Mouse (Mus musculus): ENCODE data around the gene Pomt1.

The Pomt1 gene

GRCm38 (mm10) chr2:32220969-32221368, 15.4 kb upstream of the Pomt1 start:
- intact Hi-C loops (cut with DNase I): no loop called here

- intact Hi-C loops (cut with DNase I): no loop called here
Observed at GRCm38 (mm10) chr2:32221577-32221976, 14.8 kb upstream of the Pomt1 start.

DNA sequence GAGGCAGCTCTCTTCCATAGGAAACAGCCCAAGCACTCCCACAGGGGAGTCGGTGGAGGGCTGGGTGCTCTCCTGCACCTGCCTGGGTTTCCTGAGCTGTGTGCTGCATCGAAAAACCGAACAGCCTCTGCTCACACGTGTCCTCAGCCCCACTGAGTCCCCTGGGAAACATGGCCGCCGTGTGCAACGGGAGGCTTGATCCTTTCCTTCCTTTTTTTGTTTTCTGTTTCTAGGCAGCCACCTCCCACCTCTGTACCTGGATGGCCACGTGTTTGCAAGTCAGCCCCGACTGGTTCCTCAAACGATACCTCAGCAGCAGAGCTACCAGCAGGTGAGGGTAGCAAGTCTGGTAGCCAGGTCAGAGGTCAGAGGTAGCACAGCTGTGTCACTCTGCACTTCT, 14.3 kb upstream of the Pomt1 start:
- intact Hi-C loops (cut with DNase I): no loop called here

DNA sequence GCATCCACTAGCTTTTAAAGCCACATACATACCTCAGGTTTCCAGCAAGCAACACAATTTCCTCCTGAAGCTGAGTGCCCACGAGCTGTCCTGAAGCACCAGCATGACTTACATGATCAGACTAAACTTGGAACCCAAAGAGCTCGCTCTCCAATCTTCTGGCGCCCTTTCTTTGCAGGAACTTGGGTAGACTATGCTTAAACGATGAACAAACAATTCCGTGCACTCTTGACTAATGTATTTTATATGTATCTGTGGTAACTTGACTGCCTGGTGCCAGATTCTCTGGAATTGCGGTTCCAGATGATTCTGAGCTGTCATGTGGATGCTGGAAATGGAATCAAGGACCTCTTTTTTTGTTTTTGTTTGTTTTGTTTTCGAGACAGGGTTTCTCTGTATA, 957 bp upstream of the Pomt1 start:
- intact Hi-C loops (cut with DNase I): loop anchor here (5.0 kb wide), 1 partner anchor 103 kb away; no protein-coding TSS in a partner anchor

DNA sequence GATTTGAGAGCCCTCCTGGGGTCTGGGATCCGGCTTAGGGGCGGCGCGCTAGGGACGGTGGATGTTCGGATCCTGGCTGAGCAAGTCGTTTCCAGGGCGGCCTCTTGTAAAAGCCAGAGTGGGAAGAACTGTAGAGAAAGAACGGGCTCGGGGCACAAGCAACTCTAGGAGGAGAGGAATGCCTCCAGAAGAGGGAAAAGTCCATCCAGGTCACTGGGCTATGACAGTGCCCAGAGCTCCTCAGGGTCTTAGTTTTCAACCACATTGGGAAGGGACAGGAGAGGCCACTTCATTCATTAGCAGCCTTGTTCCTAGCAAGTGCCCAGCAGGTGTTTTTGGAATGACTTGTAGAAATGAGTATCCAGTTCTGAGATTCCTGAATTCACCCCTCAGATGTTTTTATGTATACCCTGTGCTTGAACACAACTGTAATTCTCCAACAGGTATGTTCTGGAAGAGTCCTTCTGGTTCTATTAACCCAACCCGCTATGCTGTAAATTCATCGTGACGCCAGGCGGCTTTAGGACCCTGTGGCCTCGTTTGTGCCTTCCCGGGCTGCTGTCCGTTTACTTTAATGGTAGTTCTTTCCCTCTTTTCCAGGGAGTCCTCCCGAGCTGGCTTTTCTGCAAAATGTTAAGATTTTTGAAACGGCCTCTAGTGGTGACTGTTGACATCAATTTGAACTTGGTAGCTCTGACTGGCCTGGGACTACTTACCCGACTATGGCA, 534 bp downstream of the Pomt1 start:
- intact Hi-C loops (cut with DNase I): loop anchor here (5.0 kb wide), 1 partner anchor 105 kb away; no protein-coding TSS in a partner anchor

GRCm38 (mm10) chr2:32237571-32237970, 1.2 kb downstream of the Pomt1 start:
- intact Hi-C loops (cut with DNase I): loop anchor here (5.0 kb wide), 1 partner anchor 105 kb away; no protein-coding TSS in a partner anchor

DNA sequence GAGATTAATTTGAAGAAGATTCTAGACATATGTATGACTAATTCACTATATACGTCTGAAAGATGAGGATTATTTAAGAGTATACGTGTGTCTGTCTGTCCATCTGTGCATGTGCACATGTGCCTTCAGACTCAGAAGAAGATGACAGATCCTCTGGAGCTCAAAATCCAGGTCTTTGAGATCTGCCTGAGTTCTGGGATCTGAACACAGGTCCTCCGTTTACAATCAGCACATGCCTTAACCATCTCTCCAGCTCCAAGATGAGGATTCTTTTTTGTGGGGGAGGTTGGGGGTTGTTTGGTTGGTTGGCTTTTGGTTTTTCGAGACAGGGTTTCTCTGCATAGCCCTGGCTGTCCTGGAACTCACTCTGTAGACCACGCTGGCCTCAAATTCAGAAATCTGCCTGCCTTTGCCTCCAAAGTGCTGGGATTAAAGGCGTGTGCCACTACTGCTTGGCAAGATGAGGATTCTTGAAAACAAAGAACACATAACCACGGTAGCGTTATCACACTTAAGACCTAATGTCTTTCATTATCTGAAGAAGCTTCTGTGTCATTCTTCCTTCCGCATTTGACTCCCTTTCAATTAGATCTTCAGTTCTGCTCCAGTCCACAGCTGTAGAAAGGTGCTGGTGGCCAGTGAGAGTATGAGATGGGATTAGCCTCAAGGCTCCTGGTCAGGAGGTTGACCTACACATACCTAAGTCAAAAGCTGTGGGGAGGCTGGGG, 2.5 kb downstream of the Pomt1 start:
- intact Hi-C loops (cut with DNase I): loop anchor here (5.0 kb wide), 1 partner anchor 107 kb away; no protein-coding TSS in a partner anchor

DNA sequence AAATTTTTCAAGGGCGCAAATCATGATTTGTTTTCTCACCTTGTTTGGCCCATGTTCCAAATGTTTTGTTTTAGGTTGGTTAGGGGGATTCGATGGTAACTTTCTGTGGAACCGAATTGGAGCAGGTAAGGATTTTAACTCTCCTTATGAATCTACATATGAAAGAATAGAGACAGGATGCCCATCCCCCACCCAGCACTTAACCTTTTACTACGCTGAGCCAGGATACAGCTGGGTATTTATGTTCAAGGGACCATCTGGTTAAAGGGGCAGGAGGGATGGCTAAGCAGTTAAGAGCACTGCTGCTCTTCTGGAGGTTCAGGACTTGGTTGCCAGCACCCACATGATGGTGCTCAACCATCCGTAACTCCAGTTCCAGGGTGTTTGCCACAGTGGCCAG, 4.2 kb downstream of the Pomt1 start:
- intact Hi-C loops (cut with DNase I): no loop called here

- intact Hi-C loops (cut with DNase I): no loop called here
Observed at GRCm38 (mm10) chr2:32242986-32243385, 6.6 kb downstream of the Pomt1 start.

GRCm38 (mm10) chr2:32246741-32247140, 10.4 kb downstream of the Pomt1 start:
- intact Hi-C loops (cut with DNase I): loop anchor here (5.0 kb wide), 1 partner anchor 36 kb away; no protein-coding TSS in a partner anchor

GRCm38 (mm10) chr2:32248377-32249361, 12.3 kb downstream of the Pomt1 start:
- intact Hi-C loops (cut with DNase I): loop anchor here (5.0 kb wide), 1 partner anchor 34 kb away; no protein-coding TSS in a partner anchor

DNA sequence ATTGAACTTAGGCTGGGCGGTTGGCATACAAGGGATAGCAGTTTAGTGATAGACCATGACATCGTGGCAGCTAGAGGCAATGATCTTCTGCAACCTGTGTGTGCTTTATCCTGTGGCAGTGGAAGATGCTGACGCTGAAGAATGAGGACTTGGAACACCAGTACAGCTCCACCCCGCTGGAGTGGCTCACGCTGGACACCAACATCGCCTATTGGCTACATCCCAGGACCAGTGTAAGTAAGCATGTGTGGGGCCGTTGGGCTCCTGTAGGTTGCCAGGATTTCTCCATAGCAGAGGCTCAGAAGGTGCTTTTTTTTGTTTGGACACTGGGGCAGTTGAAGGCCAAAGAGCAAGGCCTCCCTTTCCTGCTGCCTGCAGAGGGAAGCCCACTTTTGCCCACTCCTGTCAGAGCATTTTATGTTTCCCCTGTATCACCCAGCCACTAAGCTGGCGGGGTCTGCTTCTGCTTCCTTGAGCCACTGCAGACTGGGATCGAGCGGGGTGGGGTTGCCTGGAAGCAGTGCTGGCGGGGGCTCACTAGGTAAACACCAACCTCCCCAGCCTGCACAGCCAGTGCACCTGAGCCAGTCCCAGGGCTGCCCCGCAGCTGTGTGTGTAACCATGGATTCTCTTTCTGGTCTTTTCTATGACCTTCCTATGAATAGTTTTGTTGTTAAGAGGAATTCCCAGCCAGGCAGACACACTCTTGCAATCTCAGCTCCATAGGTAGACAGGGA, 15.6 kb downstream of the Pomt1 start:
- intact Hi-C loops (cut with DNase I): no loop called here

GRCm38 (mm10) chr2:32252658-32253057, 16.3 kb downstream of the Pomt1 start:
- intact Hi-C loops (cut with DNase I): no loop called here

DNA sequence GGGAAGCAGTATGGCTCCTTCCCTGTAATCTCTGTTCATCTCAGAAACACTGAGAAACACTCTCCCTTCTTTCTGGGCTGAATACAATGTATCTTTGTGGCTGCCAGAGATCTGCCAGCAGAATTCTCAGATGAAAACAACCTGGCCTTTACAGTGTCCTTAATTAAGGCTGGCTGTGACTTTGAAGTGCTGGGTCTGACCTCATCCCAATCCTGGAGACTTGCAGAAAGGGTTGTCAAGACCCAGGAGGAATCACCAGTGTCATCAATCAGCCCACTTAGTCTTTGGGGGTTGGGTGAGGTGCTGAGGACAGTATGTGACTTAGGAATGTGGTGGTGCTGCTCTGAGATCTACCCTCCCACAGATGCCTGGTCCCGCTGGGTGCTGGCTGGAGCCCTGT, 17.0 kb downstream of the Pomt1 start:
- intact Hi-C loops (cut with DNase I): no loop called here

GRCm38 (mm10) chr2:32254563-32254962, 18.2 kb downstream of the Pomt1 start:
- intact Hi-C loops (cut with DNase I): no loop called here

DNA sequence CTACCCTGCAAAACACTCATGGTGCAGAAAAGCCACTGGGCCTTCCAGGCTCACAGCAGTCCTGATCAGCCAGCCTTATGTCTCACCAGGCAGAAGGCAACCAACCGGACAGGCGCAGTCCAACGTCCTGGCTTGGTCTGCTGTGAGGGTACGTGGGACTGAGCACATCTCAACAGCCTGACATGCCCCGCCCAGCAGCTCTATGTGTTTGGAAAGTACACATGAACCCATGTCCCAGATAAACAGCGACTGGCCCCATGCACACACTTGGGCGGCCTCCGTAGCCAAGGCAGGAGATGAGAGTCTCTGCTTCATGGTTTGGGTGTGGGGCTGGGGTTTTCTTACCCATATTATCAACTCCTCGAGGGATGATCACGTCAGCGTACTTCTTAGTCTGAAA, 19.9 kb downstream of the Pomt1 start:
- intact Hi-C loops (cut with DNase I): no loop called here

DNA sequence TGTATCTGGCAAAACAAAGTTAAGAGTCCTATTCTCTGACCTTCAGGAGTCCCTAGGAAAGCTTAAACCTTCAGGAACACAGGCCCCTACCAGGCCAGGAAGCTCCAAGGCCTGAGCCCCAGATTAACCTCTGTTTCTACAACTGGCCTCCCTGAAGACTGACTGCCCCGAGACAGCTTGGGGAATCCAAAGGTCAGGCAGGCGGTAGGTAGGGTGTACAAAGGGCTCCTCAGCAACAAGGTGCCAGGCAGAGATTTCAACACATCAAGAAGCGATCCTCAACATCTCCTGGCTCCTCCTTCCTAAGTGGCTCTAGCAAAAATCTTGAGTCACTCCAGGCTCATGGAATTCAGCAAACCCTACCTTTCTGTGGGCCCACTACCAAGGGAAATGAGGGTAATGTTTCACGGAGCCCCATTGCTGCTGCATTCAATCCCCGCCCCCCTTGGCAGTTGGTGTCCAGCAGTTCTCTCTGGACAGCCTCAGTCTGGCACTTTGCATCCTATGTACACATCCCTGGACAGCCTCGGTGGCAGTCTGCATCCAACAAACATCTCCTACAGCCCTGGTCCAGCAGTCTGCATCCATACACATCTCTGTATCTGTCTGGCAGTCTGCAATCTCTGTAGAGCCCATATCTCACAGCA, 22.6 kb downstream of the Pomt1 start:
- intact Hi-C loops (cut with DNase I): no loop called here

- intact Hi-C loops (cut with DNase I): no loop called here
Observed at GRCm38 (mm10) chr2:32259657-32260417, 23.4 kb downstream of the Pomt1 start, which contains the start of gene Uck1. Gene Uck1, minus strand, starts transcription at chr2:32260159.

GRCm38 (mm10) chr2:32260635-32261034, 24.2 kb downstream of the Pomt1 start:
- intact Hi-C loops (cut with DNase I): no loop called here

All from adrenal gland (tissue).